Mouse (Mus musculus) ES-E14 (cell line): Measurements from ENCODE around the gene Prrt1.
A peak's percentile ranks its signal among the peaks of the same experiment; 100 is the strongest.

Experiments
- CHD2 ChIP-seq: IDR thresholded peaks from 2 replicates; pipeline ENCODE4 v1.6.1; 2014; ENCODE audit warnings: mild to moderate bottlenecking, low read depth, low read length, inconsistent platforms
- HCFC1 ChIP-seq: IDR thresholded peaks from 2 replicates; pipeline ENCODE4 v1.6.1; 2012; ENCODE audit warnings: low read length, inconsistent platforms, borderline replicate concordance; ENCODE audit not compliant: insufficient read depth
- MAFK ChIP-seq: IDR thresholded peaks from 2 replicates; pipeline ENCODE4 v1.6.1; 2014; ENCODE audit warnings: mild to moderate bottlenecking, low read depth, low read length, inconsistent platforms; ENCODE audit not compliant: insufficient read depth
- ZC3H11A ChIP-seq: IDR thresholded peaks from 2 replicates; pipeline ENCODE4 v1.6.1; 2012; ENCODE audit warnings: low read depth, mild to moderate bottlenecking, inconsistent platforms, low read length, borderline replicate concordance
- ZNF384 ChIP-seq: IDR thresholded peaks from 2 replicates; pipeline ENCODE4 v1.6.1; 2012; ENCODE audit warnings: low read depth, low read length, inconsistent platforms

GRCm38 (mm10) chr17:34603375-34604060 lies 25.8 kb upstream of the Prrt1 start, which contains the start of gene Rnf5:
- peak; percentile 95 for TF ChIP-seq ZNF384
- peak; percentile 99 for TF ChIP-seq CHD2
- 0 out of 2 replicates have a peak, but pooled peaks have one; percentile 35 for TF ChIP-seq HCFC1
- no peak for TF ChIP-seq ZC3H11A
- TF ChIP-seq MAFK: no peak
